Mouse (Mus musculus) G1E-ER4 (cell line): ENCODE data around the gene E2f7. TPM values are rescaled to one million over a fixed set of nuclear protein-coding genes. Genes with fewer than 3 reads are reported as not detected.

ENCODE experiments used
- GATA1 ChIP-seq: IDR thresholded peaks from one replicate; pipeline ENCODE4 v1.8.0; 2012; ENCODE audit warnings: low read length, inconsistent platforms
- polyA plus RNA-seq: library from polyadenylated mRNA; stranded (reverse); fragments of >175 nt; gene quantifications from 2 replicates; pipeline ENCODE4 v1.2.3, GENCODE M21; 2012

E2f7 gene
- polyA plus RNA-seq, 1 experiment, result 52.7 TPM

GRCm38 (mm10) chr10:110805025-110805740, 59.9 kb downstream of the E2f7 start:
- no peak for TF ChIP-seq GATA1

GRCm38 (mm10) chr10:110806471-110806870, 61.2 kb downstream of the E2f7 start:
- no peak for TF ChIP-seq GATA1

- no peak for TF ChIP-seq GATA1
Measured at GRCm38 (mm10) chr10:110810528-110810927, 65.3 kb downstream of the E2f7 start.

GRCm38 (mm10) chr10:110811209-110811861, 66.1 kb downstream of the E2f7 start:
- TF ChIP-seq GATA1, result no peak

- no peak for TF ChIP-seq GATA1
Measured at GRCm38 (mm10) chr10:110811862-110812225, 66.6 kb downstream of the E2f7 start.

GRCm38 (mm10) chr10:110821139-110821538, 75.9 kb downstream of the E2f7 start:
- no peak for TF ChIP-seq GATA1

- TF ChIP-seq GATA1, result no peak
Measured at GRCm38 (mm10) chr10:110821692-110822091, 76.5 kb downstream of the E2f7 start.

GRCm38 (mm10) chr10:110832336-110832735, 87.1 kb downstream of the E2f7 start:
- TF ChIP-seq GATA1, result no peak

GRCm38 (mm10) chr10:110835115-110835806, 90.0 kb downstream of the E2f7 start:
- no peak for TF ChIP-seq GATA1

Other genes with a start within 250 kb of the E2f7 start
- not detected in 2 replicates for gene Csrp2, start 174.3 kb downstream of the E2f7 start, polyA plus RNA-seq